Comparison of ENCODE assay signal across 26 mouse cellular contexts in the genomic region with DNA sequence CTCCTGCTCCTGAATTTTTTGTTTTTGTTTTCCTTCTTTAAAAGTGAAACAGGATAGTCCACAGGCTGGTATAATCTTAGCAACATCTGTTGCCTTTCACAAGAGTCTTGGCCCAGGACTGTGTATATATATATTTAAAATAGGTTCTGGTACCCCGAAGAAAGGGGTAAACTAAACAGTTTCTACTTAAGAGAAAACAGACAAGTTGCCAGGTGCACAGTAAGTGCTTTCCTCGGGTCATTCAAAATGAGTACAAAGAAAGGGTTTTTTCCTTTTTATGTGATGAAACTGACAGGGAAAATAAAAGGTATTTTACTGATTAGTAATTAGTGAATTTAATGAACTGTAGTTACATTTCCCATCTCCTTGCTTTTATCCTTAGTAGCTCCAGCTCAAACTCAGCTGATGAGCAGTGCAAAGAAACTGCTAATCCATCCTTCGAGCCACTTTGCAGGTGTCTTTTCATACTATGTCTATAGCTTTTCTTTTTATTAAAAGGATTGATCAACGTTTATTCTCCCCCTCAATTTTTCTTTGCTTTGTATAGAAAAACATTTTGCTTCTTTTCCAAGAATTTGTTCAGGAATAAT. TPM values are rescaled to one million over a fixed set of nuclear protein-coding genes. Genes with fewer than 3 reads are reported as not detected.
DNase-seq lines count a peak whose midpoint lies in the region; ATAC-seq lines count a peak whose summit lies in the region.
"Had no signal": no experiment of that assay in that cellular context is flagged by ENCODE, and none has a peak within 500 bp of the region (broad histone marks: within the 10 kb centered on the region; RNA-seq: fewer than 3 reads in every experiment).

No protein-coding gene starts in this region.

- H3K27me3 ChIP-seq in limb, embryonic 12.5 days = no peaks in the 10 kb centered on the region
- H3K27me3 ChIP-seq in limb, embryonic 10.5 days (ENCODE audit: low read depth, poor library complexity, severe bottlenecking) = no peaks in the 10 kb centered on the region
- H3K27me3 ChIP-seq in embryonic facial prominence, embryonic 14.5 days (replicated peaks; ENCODE audit: control insufficient read depth, insufficient read depth, low read length) = no peaks in the 10 kb centered on the region
- H3K27me3 ChIP-seq in forebrain, embryonic 11.5 days (ENCODE audit: control insufficient read depth, insufficient read depth, low read length) = no peaks in the 10 kb centered on the region
- H3K27me3 ChIP-seq in forebrain, embryonic 16.5 days (replicated peaks; ENCODE audit: control insufficient read depth, insufficient read depth, low read length) = no peaks in the 10 kb centered on the region
- H3K27me3 ChIP-seq: heart, embryonic 13.5 days; liver, embryonic 15.5 days; neural tube, embryonic 13.5 days had no signal

- 53% methylated on average over 4 of the region's 4 CpGs for WGBS in limb, embryonic 12.5 days
- WGBS in limb, embryonic 10.5 days = 78% methylated on average over 4 of the region's 4 CpGs
- 50% methylated on average over 4 of the region's 4 CpGs for WGBS in embryonic facial prominence, embryonic 14.5 days
- 18% methylated on average over 4 of the region's 4 CpGs for WGBS in forebrain, embryonic 11.5 days
- WGBS in forebrain, embryonic 16.5 days = 4% methylated on average over 4 of the region's 4 CpGs

- H3K27ac ChIP-seq in limb, embryonic 12.5 days = no peak overlapping the region
- H3K27ac ChIP-seq in limb, embryonic 10.5 days = no peak overlapping the region
- H3K27ac ChIP-seq in embryonic facial prominence, embryonic 14.5 days (replicated peaks; ENCODE audit: low read depth, low read length) = no peak overlapping the region
- H3K27ac ChIP-seq in forebrain, embryonic 11.5 days (ENCODE audit: low read depth, low read length) = peak overlapping the region; percentile 53; the same call in 1 of the 2 replicates
- H3K27ac ChIP-seq in forebrain, embryonic 16.5 days (ENCODE audit: low read length) = no peak overlapping the region
- H3K27ac ChIP-seq: heart, adult 2 months; heart, embryonic 13.5 days; liver, embryonic 15.5 days; neural tube, embryonic 13.5 days had no signal

- no peak overlapping the region for H3K4me2 ChIP-seq in limb, embryonic 12.5 days
- H3K4me2 ChIP-seq in embryonic facial prominence, embryonic 14.5 days (ENCODE audit: low read depth, low read length) = no peak overlapping the region
- H3K4me2 ChIP-seq in forebrain, embryonic 11.5 days (ENCODE audit: low read depth, low read length, severe bottlenecking) = no peak overlapping the region
- H3K4me2 ChIP-seq in forebrain, embryonic 16.5 days (ENCODE audit: low read length) = no peak overlapping the region
- H3K4me2 ChIP-seq: heart, embryonic 13.5 days; liver, embryonic 15.5 days; lung, embryonic 14.5 days; neural tube, embryonic 13.5 days had no signal

- H3K4me1 ChIP-seq in limb, embryonic 12.5 days (replicated peaks) = no peaks in the 10 kb centered on the region; the same call in 1 of the 2 replicates
- no peaks in the 10 kb centered on the region for H3K4me1 ChIP-seq in limb, embryonic 10.5 days
- no peaks in the 10 kb centered on the region for H3K4me1 ChIP-seq in embryonic facial prominence, embryonic 14.5 days (ENCODE audit: control insufficient read depth, insufficient read depth, low read length)
- H3K4me1 ChIP-seq in forebrain, embryonic 11.5 days (replicated peaks; ENCODE audit: control insufficient read depth, insufficient read depth, low read length) = no peaks in the 10 kb centered on the region; the same call in 1 of the 2 replicates
- H3K4me1 ChIP-seq in forebrain, embryonic 16.5 days (replicated peaks; ENCODE audit: control insufficient read depth, insufficient read depth, low read length) = no peaks in the 10 kb centered on the region; the same call in 1 of the 2 replicates
- H3K4me1 ChIP-seq: heart, embryonic 13.5 days; liver, embryonic 15.5 days; neural tube, embryonic 13.5 days had no signal

- no peak overlapping the region for H3K9ac ChIP-seq in limb, embryonic 12.5 days (replicated peaks)
- no peak overlapping the region for H3K9ac ChIP-seq in embryonic facial prominence, embryonic 14.5 days (ENCODE audit: low read depth, low read length)
- H3K9ac ChIP-seq in forebrain, embryonic 11.5 days (ENCODE audit: low read length) = no peak overlapping the region
- no peak overlapping the region for H3K9ac ChIP-seq in forebrain, embryonic 16.5 days (replicated peaks; ENCODE audit: low read depth, low read length)
- H3K9ac ChIP-seq: heart, embryonic 13.5 days; liver, embryonic 15.5 days; lung, embryonic 14.5 days; neural tube, embryonic 13.5 days had no signal

- DNase-seq in limb, embryonic 10.5 days (ENCODE audit: low spot score) = no peak
- DNase-seq in embryonic facial prominence, embryonic 14.5 days (ENCODE audit: low spot score) = peak; percentile 13
- no peak for DNase-seq in forebrain, embryonic 11.5 days (ENCODE audit: low spot score)
- no peak for DNase-seq in heart, adult 9 months (ENCODE audit: low spot score in 2 of 2)
- DNase-seq in cerebellum, postnatal 10 days = no peak
- DNase-seq: adrenal gland, postnatal 14 days; cerebellum, adult 11 months; cerebellum, adult 9-11 months; heart, adult 2 months; heart, postnatal 10 days; kidney, adult 9 months; kidney, postnatal 14 days; layer of hippocampus, adult 9-11 months; lung, embryonic 14.5 days; lung, postnatal 36 days; midbrain, embryonic 14.5 days; thymus, adult 2 months; thymus, postnatal 36 days had no signal

- no peaks in the 10 kb centered on the region for H3K36me3 ChIP-seq in limb, embryonic 12.5 days
- H3K36me3 ChIP-seq in limb, embryonic 10.5 days = no peaks in the 10 kb centered on the region
- no peaks in the 10 kb centered on the region for H3K36me3 ChIP-seq in embryonic facial prominence, embryonic 14.5 days (ENCODE audit: control insufficient read depth, insufficient read depth, low read length)
- H3K36me3 ChIP-seq in forebrain, embryonic 11.5 days (ENCODE audit: control insufficient read depth, insufficient read depth, low read length) = no peaks in the 10 kb centered on the region
- H3K36me3 ChIP-seq in forebrain, embryonic 16.5 days (ENCODE audit: control insufficient read depth, insufficient read depth) = no peaks in the 10 kb centered on the region
- H3K36me3 ChIP-seq: heart, embryonic 13.5 days; liver, embryonic 15.5 days; neural tube, embryonic 13.5 days had no signal

- peak; percentile 76; the same call in 1 of the 2 replicates for ATAC-seq in limb, embryonic 12.5 days (ENCODE audit: insufficient number of reproducible peaks, insufficient read depth, low FRiP score, low TSS enrichment, low read depth)
- ATAC-seq in embryonic facial prominence, embryonic 14.5 days (ENCODE audit: low read depth) = no peak
- ATAC-seq in forebrain, embryonic 11.5 days (replicated peaks; ENCODE audit: low FRiP score) = peak; percentile 56
- peak; percentile 65 for ATAC-seq in forebrain, embryonic 16.5 days
- ATAC-seq: CD4-positive, CD25-positive, alpha-beta regulatory T cell, adult 4 months; intestine, embryonic 16.5 days had no signal

- no peaks in the 10 kb centered on the region for H3K9me3 ChIP-seq in limb, embryonic 12.5 days
- H3K9me3 ChIP-seq in limb, embryonic 10.5 days (replicated peaks) = no peaks in the 10 kb centered on the region
- H3K9me3 ChIP-seq in embryonic facial prominence, embryonic 14.5 days (ENCODE audit: control insufficient read depth, low read length) = no peaks in the 10 kb centered on the region
- no peaks in the 10 kb centered on the region for H3K9me3 ChIP-seq in forebrain, embryonic 11.5 days (ENCODE audit: control insufficient read depth, low read length)
- no peaks in the 10 kb centered on the region for H3K9me3 ChIP-seq in forebrain, embryonic 16.5 days (ENCODE audit: control insufficient read depth, low read length)
- H3K9me3 ChIP-seq: heart, embryonic 13.5 days; liver, embryonic 15.5 days; neural tube, embryonic 13.5 days had no signal

- no peak overlapping the region for H3K4me3 ChIP-seq in limb, embryonic 12.5 days (replicated peaks)
- H3K4me3 ChIP-seq in limb, embryonic 10.5 days = no peak overlapping the region
- no peak overlapping the region for H3K4me3 ChIP-seq in embryonic facial prominence, embryonic 14.5 days (ENCODE audit: low read depth, low read length)
- no peak overlapping the region for H3K4me3 ChIP-seq in forebrain, embryonic 11.5 days (ENCODE audit: low read depth, low read length)
- no peak overlapping the region for H3K4me3 ChIP-seq in forebrain, embryonic 16.5 days (replicated peaks; ENCODE audit: low read length)
- H3K4me3 ChIP-seq: heart, adult 2 months; heart, embryonic 13.5 days; liver, embryonic 15.5 days; neural tube, embryonic 13.5 days had no signal

RNA-seq across cellular contexts. Expression of gene Cdh7, which starts 9.7 kb away (rescaled TPM):
- polyA plus RNA-seq in limb, embryonic 12.5 days (2016; fragmentation: Nextera tagmentation; extraction: Ambion mirVana) = 0.59 and 1.1 TPM in 2 replicates
- polyA plus RNA-seq in limb, embryonic 10.5 days (2016; fragmentation: Nextera tagmentation; extraction: Ambion mirVana) = 0.08 and 0.40 TPM in 2 replicates
- 2.1 and 3.2 TPM in 2 replicates for polyA plus RNA-seq in embryonic facial prominence, embryonic 14.5 days (2014; fragmentation: Nextera tagmentation; extraction: Ambion mirVana)
- 9.6 and 9.8 TPM in 2 replicates for polyA plus RNA-seq in forebrain, embryonic 11.5 days (2014; fragmentation: Nextera tagmentation; extraction: Ambion mirVana)
- 9.6 and 13.6 TPM in 2 replicates for polyA plus RNA-seq in forebrain, embryonic 16.5 days (2015; fragmentation: Nextera tagmentation; extraction: Ambion mirVana)
- polyA plus RNA-seq: heart, adult 2 months; liver, adult 2 months; liver, embryonic 15.5 days; lung, embryonic 14.5 days; thymus, adult 2 months had no signal
